Mouse (Mus musculus): ENCODE results near the gene Ank3. TPM values are rescaled to one million over a fixed set of nuclear protein-coding genes. Genes with fewer than 3 reads are reported as not detected.

Ank3 gene
- polyA plus RNA-seq, 1 experiment from 2014 or later: 7.1 TPM

GRCm38 (mm10) chr10:69930503-69930902 is 531.9 kb downstream of the Ank3 start:
- Histone ChIP-seq H3K27ac (ENCODE audit: low read depth) (peak overlapping the region; percentile 72), H3K36me3 (replicated peaks; ENCODE audit: insufficient read depth, low read length) (0 out of 2 replicates have a peak, but pooled peaks cover 7% of the 10 kb centered on the region)
- peak; percentile 67 for ATAC-seq

GRCm38 (mm10) chr10:69936443-69937067 is 538.0 kb downstream of the Ank3 start:
- Histone ChIP-seq H3K9ac (replicated peaks) (no peak overlapping the region), H3K4me1 (ENCODE audit: insufficient read depth) (no peaks in the 10 kb centered on the region), H3K4me2 (ENCODE audit: low read depth, low read length) (no peak overlapping the region), H3K9me3 (ENCODE audit: low read length) (no peaks in the 10 kb centered on the region), H3K36me3 (replicated peaks; ENCODE audit: insufficient read depth, low read length) (0 out of 2 replicates have a peak, but pooled peaks cover 7% of the 10 kb centered on the region), H3K4me3 (ENCODE audit: low read depth, low read length) (no peak overlapping the region), H3K27ac (ENCODE audit: low read depth) (no peak overlapping the region), H3K27me3 (ENCODE audit: insufficient read depth, low read length) (no peaks in the 10 kb centered on the region)
- 79% methylated on average over 5 of the region's 5 CpGs for WGBS (ENCODE audit: insufficient replicate concordance)
- ATAC-seq (no peak), DNase-seq (no peak)
- TF ChIP-seq CTCF (IDR thresholded peaks at IDR 0.05; ENCODE audit: low read depth): no peak
- no peak for TF ChIP-seq EP300 (IDR thresholded peaks at IDR 0.05; ENCODE audit: low read depth)

More at GRCm38 (mm10) chr10:69930503-69930902, 531.9 kb downstream of the Ank3 start:
- H3K4me1 ChIP-seq (ENCODE audit: insufficient read depth): peaks cover 7% of the 10 kb centered on the region; the same call in 1 of the 2 replicates
- no peaks in the 10 kb centered on the region for H3K9me3 ChIP-seq (ENCODE audit: low read length)
- peaks cover 8% of the 10 kb centered on the region; the same call in 1 of the 2 replicates for H3K27me3 ChIP-seq (ENCODE audit: insufficient read depth, low read length)
- no peak overlapping the region for H3K4me2 ChIP-seq (ENCODE audit: low read depth, low read length)
- peak; percentile 40 for DNase-seq
- TF ChIP-seq EP300 (IDR thresholded peaks at IDR 0.05; ENCODE audit: low read depth) (no peak), CTCF (IDR thresholded peaks at IDR 0.05; ENCODE audit: low read depth) (no peak)
- 66% methylated on average over 8 of the region's 8 CpGs for WGBS (ENCODE audit: insufficient replicate concordance)
- no peak overlapping the region for H3K9ac ChIP-seq (replicated peaks)
- H3K4me3 ChIP-seq (ENCODE audit: low read depth, low read length): no peak overlapping the region

- TF ChIP-seq CTCF (IDR thresholded peaks at IDR 0.05; ENCODE audit: low read depth) (no peak), EP300 (IDR thresholded peaks at IDR 0.05; ENCODE audit: low read depth) (no peak)
- ATAC-seq: peak; percentile 72
- WGBS (ENCODE audit: insufficient replicate concordance): 72% methylated on average over 7 of the region's 7 CpGs
- H3K4me1 ChIP-seq (ENCODE audit: insufficient read depth): no peaks in the 10 kb centered on the region
- DNase-seq: no peak
- no peaks in the 10 kb centered on the region for H3K9me3 ChIP-seq (ENCODE audit: low read length)
- no peak overlapping the region for H3K9ac ChIP-seq (replicated peaks)
- no peaks in the 10 kb centered on the region for H3K27me3 ChIP-seq (ENCODE audit: insufficient read depth, low read length)
- H3K4me2 ChIP-seq (ENCODE audit: low read depth, low read length): no peak overlapping the region
- H3K36me3 ChIP-seq (replicated peaks; ENCODE audit: insufficient read depth, low read length): 0 out of 2 replicates have a peak, but pooled peaks cover 7% of the 10 kb centered on the region
- no peak overlapping the region for H3K27ac ChIP-seq (ENCODE audit: low read depth)
- no peak overlapping the region for H3K4me3 ChIP-seq (ENCODE audit: low read depth, low read length)
Measured at GRCm38 (mm10) chr10:69937291-69937921, 538.8 kb downstream of the Ank3 start.

- no peak for TF ChIP-seq CTCF (IDR thresholded peaks at IDR 0.05; ENCODE audit: low read depth)
- TF ChIP-seq EP300 (IDR thresholded peaks at IDR 0.05; ENCODE audit: low read depth): no peak
- H3K9me3 ChIP-seq (ENCODE audit: low read length): no peaks in the 10 kb centered on the region
- DNase-seq (no peak), ATAC-seq (no peak)
- no peak overlapping the region for H3K4me2 ChIP-seq (ENCODE audit: low read depth, low read length)
- no peak overlapping the region for H3K4me3 ChIP-seq (ENCODE audit: low read depth, low read length)
- H3K27ac ChIP-seq (ENCODE audit: low read depth): no peak overlapping the region
- H3K36me3 ChIP-seq (replicated peaks; ENCODE audit: insufficient read depth, low read length): 0 out of 2 replicates have a peak, but pooled peaks cover 2% of the 10 kb centered on the region
- H3K4me1 ChIP-seq (ENCODE audit: insufficient read depth): no peaks in the 10 kb centered on the region
- 74% methylated on average over 7 of the region's 7 CpGs for whole genome bisulfite sequencing (ENCODE audit: insufficient replicate concordance)
- no peak overlapping the region for H3K9ac ChIP-seq (replicated peaks)
- H3K27me3 ChIP-seq (ENCODE audit: insufficient read depth, low read length): no peaks in the 10 kb centered on the region
Measured at GRCm38 (mm10) chr10:69939144-69939543, 540.6 kb downstream of the Ank3 start.

GRCm38 (mm10) chr10:69939966-69940365 is 541.4 kb downstream of the Ank3 start:
- no peak overlapping the region for H3K27ac ChIP-seq (ENCODE audit: low read depth)
- H3K9me3 ChIP-seq (ENCODE audit: low read length): no peaks in the 10 kb centered on the region
- WGBS (ENCODE audit: insufficient replicate concordance): 64% methylated on average over 7 of the region's 7 CpGs
- no peak for TF ChIP-seq EP300 (IDR thresholded peaks at IDR 0.05; ENCODE audit: low read depth)
- TF ChIP-seq CTCF (IDR thresholded peaks at IDR 0.05; ENCODE audit: low read depth): no peak
- H3K9ac ChIP-seq (replicated peaks): no peak overlapping the region
- H3K27me3 ChIP-seq (ENCODE audit: insufficient read depth, low read length): no peaks in the 10 kb centered on the region
- H3K4me1 ChIP-seq (ENCODE audit: insufficient read depth): no peaks in the 10 kb centered on the region
- H3K4me2 ChIP-seq (ENCODE audit: low read depth, low read length): no peak overlapping the region
- DNase-seq: no peak
- ATAC-seq: no peak
- H3K4me3 ChIP-seq (ENCODE audit: low read depth, low read length): no peak overlapping the region
- H3K36me3 ChIP-seq (replicated peaks; ENCODE audit: insufficient read depth, low read length): 0 out of 2 replicates have a peak, but pooled peaks cover 2% of the 10 kb centered on the region

GRCm38 (mm10) chr10:69941001-69941400 is 542.4 kb downstream of the Ank3 start:
- Histone ChIP-seq H3K27ac (ENCODE audit: low read depth) (no peak overlapping the region), H3K4me2 (ENCODE audit: low read depth, low read length) (no peak overlapping the region), H3K9me3 (ENCODE audit: low read length) (no peaks in the 10 kb centered on the region), H3K9ac (replicated peaks) (no peak overlapping the region), H3K4me3 (ENCODE audit: low read depth, low read length) (no peak overlapping the region), H3K27me3 (ENCODE audit: insufficient read depth, low read length) (no peaks in the 10 kb centered on the region), H3K36me3 (replicated peaks; ENCODE audit: insufficient read depth, low read length) (no peaks in the 10 kb centered on the region), H3K4me1 (ENCODE audit: insufficient read depth) (no peaks in the 10 kb centered on the region)
- DNase-seq: no peak
- 86% methylated on average over 7 of the region's 7 CpGs for WGBS (ENCODE audit: insufficient replicate concordance)
- TF ChIP-seq EP300 (IDR thresholded peaks at IDR 0.05; ENCODE audit: low read depth): no peak
- no peak for TF ChIP-seq CTCF (IDR thresholded peaks at IDR 0.05; ENCODE audit: low read depth)
- ATAC-seq: no peak

Data from liver, postnatal 0 days (tissue).